Mouse (Mus musculus) hindbrain, postnatal 0 days (tissue): ENCODE results near the gene Fndc3b. TPM values are rescaled to one million over a fixed set of nuclear protein-coding genes. Genes with fewer than 3 reads are reported as not detected.

Experiments used
- ATAC-seq: fragments of 200-750 bp; cut with Nextera tagmentation; 2 replicates; pipeline ENCODE4 v1.8.0; 2017; ENCODE audit warnings: mild to moderate bottlenecking, moderate TSS enrichment, moderate library complexity
- DNase-seq: peaks from one replicate; pipeline ENCODE4 v3.0.0-alpha.2; 2015; ENCODE audit warnings: low spot score
- H3K27ac ChIP-seq: fragments of 300-500 bp; sonication (generic); 2 replicates; pipeline ENCODE4 v1.5.1; 2014; ENCODE audit warnings: mild to moderate bottlenecking
- H3K27me3 ChIP-seq: fragments of 300-500 bp; sonication (generic); 2 replicates; pipeline ENCODE4 v1.6.1; 2014; ENCODE audit warnings: low read length, mixed read lengths; ENCODE audit not compliant: insufficient read depth
- H3K36me3 ChIP-seq: fragments of 300-500 bp; sonication (generic); 2 replicates; pipeline ENCODE4 v1.6.1; 2014; ENCODE audit warnings: low read length, mixed read lengths; ENCODE audit not compliant: insufficient read depth
- H3K4me1 ChIP-seq: fragments of 300-500 bp; sonication (generic); 2 replicates; pipeline ENCODE4 v1.6.1; 2014; ENCODE audit warnings: antibody characterized with exemption, low read length, mixed read lengths; ENCODE audit not compliant: insufficient read depth
- H3K4me2 ChIP-seq: fragments of 300-500 bp; sonication (generic); 2 replicates; pipeline ENCODE4 v1.6.1; 2014; ENCODE audit warnings: low read depth, mild to moderate bottlenecking, low read length, moderate library complexity, mixed read lengths
- H3K4me3 ChIP-seq: fragments of 300-500 bp; sonication (generic); 2 replicates; pipeline ENCODE4 v1.5.1; 2014; ENCODE audit warnings: low read length
- H3K9ac ChIP-seq: fragments of 300-500 bp; sonication (generic); replicated peaks from 2 replicates; pipeline ENCODE4 v1.6.1; 2014; ENCODE audit warnings: mild to moderate bottlenecking, low read length, moderate library complexity, mixed read lengths
- H3K9me3 ChIP-seq: fragments of 300-500 bp; sonication (generic); 2 replicates; pipeline ENCODE4 v1.6.1; 2016; ENCODE audit warnings: low read length, mixed read lengths
- CTCF ChIP-seq: IDR thresholded peaks from 2 replicates; pipeline ENCODE4 v1.5.1; 2016; ENCODE audit warnings: antibody characterized with exemption, control low read depth, low read depth
- WGBS: fragments of 180-500 bp; shearing (Covaris S2); extraction: QIAGEN DNeasy Blood & Tissue Kit; methylation state at CpG from one replicate; pipeline ENCODE4 v1.1.7; 2014; 5-methylcytosine and 5-hydroxymethylcytosine counted together
- polyA plus RNA-seq: library from polyadenylated mRNA; unstranded; fragments of >200 nt; fragmentation: Nextera tagmentation; extraction: Ambion mirVana; gene quantifications from 2 replicates; pipeline ENCODE4 v1.2.1, GENCODE M21; 2015
- total RNA-seq: library from RNA; depleted of rRNA; stranded (reverse); fragments of >200 nt; gene quantifications from 2 replicates; pipeline ENCODE4 v1.2.3, GENCODE M21; 2014

Gene Fndc3b
- total and polyA plus RNA-seq, 2 experiments from 2014 or later: 4.6 to 16.0 TPM

GRCm38 (mm10) chr3:27689149-27689865 is 21.8 kb downstream of the Fndc3b start:
- DNase-seq (peak; percentile 64), ATAC-seq (peak; percentile 75)
- no peak overlapping the region for H3K4me3 ChIP-seq
- TF ChIP-seq CTCF: no peak
- H3K27me3 ChIP-seq: no peaks in the 10 kb centered on the region
- H3K4me2 ChIP-seq: no peak overlapping the region
- no peaks in the 10 kb centered on the region for H3K36me3 ChIP-seq
- peaks cover 17% of the 10 kb centered on the region for H3K4me1 ChIP-seq
- peak overlapping the region; percentile 62; the same call in 1 of the 2 replicates for H3K27ac ChIP-seq
- 64% methylated on average over 12 of the region's 12 CpGs for WGBS
- H3K9me3 ChIP-seq: no peaks in the 10 kb centered on the region
- no peak overlapping the region for H3K9ac ChIP-seq

- Histone ChIP-seq H3K4me1 (peaks cover 17% of the 10 kb centered on the region), H3K4me3 (no peak overlapping the region), H3K27ac (no peak overlapping the region), H3K9ac (no peak overlapping the region), H3K4me2 (no peak overlapping the region), H3K27me3 (no peaks in the 10 kb centered on the region), H3K9me3 (no peaks in the 10 kb centered on the region), H3K36me3 (no peaks in the 10 kb centered on the region)
- no peak for TF ChIP-seq CTCF
- ATAC-seq (no peak), DNase-seq (peak; percentile 63)
- 69% methylated on average over 19 of the region's 19 CpGs for WGBS
Measured at GRCm38 (mm10) chr3:27686732-27687491, 24.2 kb downstream of the Fndc3b start.

- no peak for DNase-seq
- 89% methylated on average over 14 of the region's 14 CpGs for WGBS
- no peak for ATAC-seq
- Histone ChIP-seq H3K27ac (no peak overlapping the region), H3K4me3 (no peak overlapping the region), H3K27me3 (no peaks in the 10 kb centered on the region), H3K4me1 (peaks cover 17% of the 10 kb centered on the region), H3K36me3 (no peaks in the 10 kb centered on the region), H3K4me2 (no peak overlapping the region), H3K9me3 (no peaks in the 10 kb centered on the region), H3K9ac (no peak overlapping the region)
- TF ChIP-seq CTCF: no peak
Measured at GRCm38 (mm10) chr3:27685650-27686208, 25.4 kb downstream of the Fndc3b start.

GRCm38 (mm10) chr3:27685134-27685533 is 26.0 kb downstream of the Fndc3b start:
- no peak for ATAC-seq
- Histone ChIP-seq H3K36me3 (no peaks in the 10 kb centered on the region), H3K9me3 (no peaks in the 10 kb centered on the region), H3K27ac (no peak overlapping the region), H3K4me3 (no peak overlapping the region), H3K4me2 (no peak overlapping the region), H3K27me3 (no peaks in the 10 kb centered on the region), H3K4me1 (peaks cover 11% of the 10 kb centered on the region), H3K9ac (no peak overlapping the region)
- DNase-seq: no peak
- WGBS: 87% methylated on average over 6 of the region's 6 CpGs
- TF ChIP-seq CTCF: no peak

GRCm38 (mm10) chr3:27683374-27683773 is 27.7 kb downstream of the Fndc3b start:
- no peak overlapping the region for H3K4me2 ChIP-seq
- no peak overlapping the region for H3K4me3 ChIP-seq
- H3K36me3 ChIP-seq: no peaks in the 10 kb centered on the region
- no peak overlapping the region for H3K27ac ChIP-seq
- H3K4me1 ChIP-seq: no peaks in the 10 kb centered on the region
- no peak for DNase-seq
- H3K9ac ChIP-seq: no peak overlapping the region
- no peaks in the 10 kb centered on the region for H3K27me3 ChIP-seq
- ATAC-seq: no peak
- TF ChIP-seq CTCF: no peak
- 82% methylated on average over 4 of the region's 4 CpGs for WGBS
- H3K9me3 ChIP-seq: no peaks in the 10 kb centered on the region

GRCm38 (mm10) chr3:27677574-27677973 is 33.5 kb downstream of the Fndc3b start:
- Histone ChIP-seq H3K4me3 (no peak overlapping the region), H3K4me2 (no peak overlapping the region), H3K9ac (no peak overlapping the region), H3K4me1 (0 out of 2 replicates have a peak, but pooled peaks cover 5% of the 10 kb centered on the region), H3K27ac (no peak overlapping the region), H3K9me3 (no peaks in the 10 kb centered on the region), H3K27me3 (no peaks in the 10 kb centered on the region), H3K36me3 (no peaks in the 10 kb centered on the region)
- ATAC-seq (no peak), DNase-seq (peak; percentile 34)
- no peak for TF ChIP-seq CTCF
- WGBS: 47% methylated on average over 6 of the region's 6 CpGs
